Mouse (Mus musculus) mammary gland, adult 2 months (tissue): Measurements from ENCODE around the gene Hnrnph1. TPM values are rescaled to one million over a fixed set of nuclear protein-coding genes. Genes with fewer than 3 reads are reported as not detected.

ENCODE experiments used
- polyA plus RNA-seq: library from polyadenylated mRNA; depleted of rRNA; stranded (reverse); fragments of >200 nt; gene quantifications from 2 replicates; pipeline ENCODE4 v1.2.3, GENCODE M21; 2012; ENCODE audit warnings: low replicate concordance; rRNA removed

The Hnrnph1 gene
- 26.2 and 56.4 TPM in 2 replicates for polyA plus RNA-seq

DNA sequence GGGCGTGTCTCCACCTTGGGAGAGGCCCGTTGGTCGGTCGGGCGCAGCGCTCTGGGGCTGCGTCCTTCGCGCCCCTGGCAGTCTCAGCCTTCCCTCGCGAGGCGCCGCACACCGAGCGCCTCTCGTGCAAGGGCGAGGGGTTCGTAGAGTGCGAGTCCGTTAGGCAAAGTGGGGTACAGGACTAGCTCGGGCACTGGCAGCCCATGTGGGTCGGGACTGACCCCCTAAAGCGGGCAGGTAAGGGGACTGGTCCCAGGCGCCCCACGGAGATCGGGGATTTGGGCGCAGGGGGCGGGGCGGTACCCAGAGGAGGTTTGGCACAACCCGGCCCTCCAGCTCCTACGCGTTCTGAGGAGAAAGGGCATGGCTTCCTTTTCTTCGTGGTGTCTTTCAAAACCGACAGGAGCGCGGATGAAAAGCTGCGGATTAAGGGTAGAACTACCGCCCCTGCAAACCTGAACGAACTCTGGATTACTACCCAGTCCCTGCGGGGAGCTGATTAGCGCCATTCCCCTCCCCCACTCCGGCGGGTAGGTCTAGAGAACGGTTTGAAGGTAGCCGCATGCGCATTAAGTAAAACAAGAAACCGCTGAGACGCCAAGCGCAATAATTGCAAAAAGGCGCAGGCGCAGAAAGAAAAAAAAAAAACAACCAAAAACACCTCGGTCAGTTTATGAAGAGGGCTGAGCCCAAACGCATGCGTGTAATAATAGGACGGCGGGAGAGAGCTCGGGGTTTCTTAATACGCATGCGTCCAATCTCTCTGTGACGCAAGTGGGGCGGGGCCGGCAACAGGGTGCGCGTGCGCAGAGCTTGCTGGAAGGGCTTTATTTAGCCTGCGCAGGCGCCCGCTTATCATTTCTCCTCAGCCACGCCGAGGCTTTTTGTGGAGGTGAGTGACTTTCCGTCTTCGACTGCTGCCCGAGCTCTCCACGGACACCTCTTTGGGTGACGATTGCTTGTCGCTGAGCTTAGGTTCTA, at the start of gene Hnrnph1:
Hnrnph1 (plus strand) TSS at position 80 of the 981 bp plus-strand sequence.

DNA sequence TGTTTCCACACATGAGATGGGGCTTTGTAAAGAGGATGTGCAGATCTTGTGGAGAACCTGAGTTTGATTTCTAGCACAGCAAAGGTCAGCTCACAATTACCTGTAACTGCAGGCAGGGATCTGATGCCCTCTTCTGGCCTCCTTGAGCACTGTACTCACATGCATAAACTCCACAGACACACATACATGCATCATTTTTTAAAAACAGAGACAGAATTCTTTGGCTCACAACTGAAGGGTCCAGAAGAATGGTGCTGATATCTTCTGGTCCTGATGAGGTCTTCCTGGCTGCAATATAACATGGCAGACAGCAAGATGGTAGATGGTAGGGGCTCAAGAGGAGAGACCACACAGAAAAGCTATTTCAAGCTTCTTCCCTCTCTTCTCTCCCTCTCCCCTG, 22.6 kb upstream of the Hnrnph1 start, which contains the start of gene Cby3:
Cby3 (plus strand) TSS at position 301 of the 400 bp plus-strand sequence.

GRCm38 (mm10) chr11:50430277-50431133, 53.7 kb downstream of the Hnrnph1 start, which contains the start of gene Rufy1:
Gene Rufy1 (minus strand): TSS chr11:50431125.

Other genes with a start within 250 kb of the Hnrnph1 start
- 57.3 and 58.4 TPM in 2 replicates for gene Tbc1d9b, start 245.6 kb upstream of the Hnrnph1 start, polyA plus RNA-seq
- gene Mrnip, start 202.5 kb upstream of the Hnrnph1 start, polyA plus RNA-seq: 5.9 and 6.3 TPM in 2 replicates
- gene Sqstm1, start 166.2 kb upstream of the Hnrnph1 start, polyA plus RNA-seq: 228 and 233 TPM in 2 replicates
- gene Mgat4b, start 166.1 kb upstream of the Hnrnph1 start, polyA plus RNA-seq: 77.4 and 146 TPM in 2 replicates
- 181 and 383 TPM in 2 replicates for gene Ltc4s, start 138.4 kb upstream of the Hnrnph1 start, polyA plus RNA-seq
- gene Maml1, start 84.7 kb upstream of the Hnrnph1 start, polyA plus RNA-seq: 13.6 and 24.3 TPM in 2 replicates
- 23.4 and 58.7 TPM in 2 replicates for gene Canx, start 51.3 kb upstream of the Hnrnph1 start, polyA plus RNA-seq
- gene Cby3, start 22.5 kb upstream of the Hnrnph1 start, polyA plus RNA-seq: not detected in 2 replicates
- gene Rufy1, start 54.1 kb downstream of the Hnrnph1 start, polyA plus RNA-seq: 16.3 and 26.0 TPM in 2 replicates
- gene Adamts2, start 225.1 kb downstream of the Hnrnph1 start, polyA plus RNA-seq: 40.5 and 62.4 TPM in 2 replicates